Mouse (Mus musculus) MEL (cell line): ENCODE data around the gene Vsig10l. TPM values are rescaled to one million over a fixed set of nuclear protein-coding genes. Genes with fewer than 3 reads are reported as not detected.

ENCODE experiments used
- DNase-seq: peaks from one replicate; pipeline ENCODE4 v3.0.0; 2011; ENCODE audit warnings: low read depth, low spot score
- H3K27ac ChIP-seq: 2 replicates; pipeline ENCODE4 v1.5.1; 2012; ENCODE audit warnings: low read depth, mild to moderate bottlenecking, control low read depth, low read length, moderate library complexity; ENCODE audit not compliant: control insufficient read depth
- H3K27me3 ChIP-seq, 2 experiments: fragments of 150-350 bp in 1 of 2; sonication (generic) in 1 of 2; 2 replicates each; pipeline ENCODE4 v1.6.1; 2012; ENCODE audit warnings: low read length in 2 of 2, mild to moderate bottlenecking in 2 of 2, improper control_type of control experiment in 1 of 2, moderate library complexity in 1 of 2; ENCODE audit not compliant: insufficient read depth in 2 of 2, control insufficient read depth in 1 of 2
- H3K36me3 ChIP-seq, 2 experiments: 2 replicates each; pipeline ENCODE4 v1.6.1; 2012 to 2014; ENCODE audit warnings: low read length in 2 of 2, improper control_type of control experiment in 1 of 2, inconsistent platforms in 1 of 2, mild to moderate bottlenecking in 1 of 2; ENCODE audit not compliant: insufficient read depth in 2 of 2, control insufficient read depth in 1 of 2
- H3K4me1 ChIP-seq, 2 experiments: fragments of 150-350 bp in 1 of 2; sonication (generic) in 1 of 2; 2 replicates each; pipeline ENCODE4 v1.6.1; 2012; ENCODE audit warnings: low read length in 2 of 2, improper control_type of control experiment in 1 of 2, mild to moderate bottlenecking in 1 of 2; ENCODE audit not compliant: insufficient read depth in 2 of 2, control insufficient read depth in 1 of 2
- H3K4me3 ChIP-seq, 2 experiments: fragments of 150-350 bp in 1 of 2; sonication (generic) in 1 of 2; 2 replicates each; pipeline ENCODE4 v1.5.1; 2012; ENCODE audit warnings: low read depth in 2 of 2, low read length in 2 of 2, mild to moderate bottlenecking in 2 of 2, moderate library complexity in 2 of 2, control low read depth in 1 of 2, improper control_type of control experiment in 1 of 2; ENCODE audit not compliant: control insufficient read depth in 1 of 2, insufficient read depth in 1 of 2
- H3K79me2 ChIP-seq: 2 replicates; pipeline ENCODE4 v1.6.1; 2012; ENCODE audit warnings: mild to moderate bottlenecking, low read length, moderate library complexity; ENCODE audit not compliant: control insufficient read depth, poor library complexity, insufficient read depth
- H3K9ac ChIP-seq: 2 replicates; pipeline ENCODE4 v1.6.1; 2012; ENCODE audit warnings: low read depth, mild to moderate bottlenecking, control low read depth, low read length, moderate library complexity; ENCODE audit not compliant: control insufficient read depth, poor library complexity, severe bottlenecking
- H3K9me3 ChIP-seq: fragments of 150-350 bp; sonication (generic); replicated peaks from 2 replicates; pipeline ENCODE4 v1.6.1; 2012; ENCODE audit warnings: mild to moderate bottlenecking, low read length, improper control_type of control experiment, moderate library complexity; ENCODE audit not compliant: insufficient read depth
- BHLHE40 ChIP-seq: IDR thresholded peaks from 2 replicates; pipeline ENCODE4 v1.6.1; 2012; ENCODE audit warnings: low read depth, mild to moderate bottlenecking, inconsistent platforms, low read length, improper control_type of control experiment, borderline replicate concordance
- CHD2 ChIP-seq: IDR thresholded peaks from 2 replicates; pipeline ENCODE4 v1.6.1; 2011; ENCODE audit warnings: low read length, improper control_type of control experiment
- CTCF ChIP-seq, 3 experiments: IDR thresholded peaks in 2 of 3; conservative IDR thresholded peaks in 1 of 3; 2 replicates each; pipeline ENCODE4 v1.5.1; 2011 to 2012; ENCODE audit warnings: low read length in 3 of 3, low read depth in 2 of 3, mild to moderate bottlenecking in 2 of 3, improper control_type of control experiment in 1 of 3, inconsistent platforms in 1 of 3, mixed read lengths in 1 of 3, moderate library complexity in 1 of 3; ENCODE audit not compliant: control insufficient read depth in 1 of 3, insufficient read depth in 1 of 3, poor library complexity in 1 of 3, severe bottlenecking in 1 of 3
- ELF1 ChIP-seq: IDR thresholded peaks from 2 replicates; pipeline ENCODE4 v1.6.1; 2014; ENCODE audit warnings: low read depth, mild to moderate bottlenecking, inconsistent platforms, low read length, improper control_type of control experiment, moderate library complexity
- EP300 ChIP-seq, 2 experiments: IDR thresholded peaks; 2 replicates each; pipeline ENCODE4 v1.6.1; 2011; ENCODE audit warnings: improper control_type of control experiment in 2 of 2, low read length in 2 of 2, low read depth in 1 of 2, mild to moderate bottlenecking in 1 of 2
- GABPA ChIP-seq: IDR thresholded peaks from 2 replicates; pipeline ENCODE4 v1.6.1; 2012; ENCODE audit warnings: low read depth, mild to moderate bottlenecking, inconsistent platforms, low read length, improper control_type of control experiment, moderate library complexity
- KAT2A ChIP-seq: conservative IDR thresholded peaks from 2 replicates; pipeline ENCODE4 v1.6.1; 2012; ENCODE audit warnings: low read depth, low read length, improper control_type of control experiment, inconsistent platforms
- MAX ChIP-seq: IDR thresholded peaks from 2 replicates; pipeline ENCODE4 v1.6.1; 2011; ENCODE audit warnings: low read length, improper control_type of control experiment
- MAZ ChIP-seq: IDR thresholded peaks from 2 replicates; pipeline ENCODE4 v1.6.1; 2012; ENCODE audit warnings: low read depth, mild to moderate bottlenecking, inconsistent platforms, low read length, improper control_type of control experiment
- MEF2A ChIP-seq: IDR thresholded peaks from 2 replicates; pipeline ENCODE4 v1.6.1; 2014; ENCODE audit warnings: low read depth, mild to moderate bottlenecking, inconsistent platforms, low read length, improper control_type of control experiment; ENCODE audit not compliant: poor library complexity, insufficient replicate concordance, severe bottlenecking; ENCODE audit errors: extremely low read depth
- MYB ChIP-seq: IDR thresholded peaks from 2 replicates; pipeline ENCODE4 v1.6.1; 2011; ENCODE audit warnings: mild to moderate bottlenecking, low read depth, low read length, improper control_type of control experiment
- NRF1 ChIP-seq: IDR thresholded peaks from 2 replicates; pipeline ENCODE4 v1.6.1; 2014; ENCODE audit warnings: low read depth, mild to moderate bottlenecking, inconsistent platforms, low read length, improper control_type of control experiment, moderate library complexity; ENCODE audit not compliant: poor library complexity, insufficient read depth, severe bottlenecking
- POLR2AphosphoS2 ChIP-seq: IDR thresholded peaks from 2 replicates; pipeline ENCODE4 v1.6.1; 2011; ENCODE audit warnings: low read length, improper control_type of control experiment
- RAD21 ChIP-seq: IDR thresholded peaks from 2 replicates; pipeline ENCODE4 v1.6.1; 2011; ENCODE audit warnings: mild to moderate bottlenecking, low read depth, low read length, improper control_type of control experiment
- RCOR1 ChIP-seq: IDR thresholded peaks from 2 replicates; pipeline ENCODE4 v1.6.1; 2012; ENCODE audit warnings: low read depth, mild to moderate bottlenecking, inconsistent platforms, low read length, improper control_type of control experiment
- TAL1 ChIP-seq: IDR thresholded peaks from 2 replicates; pipeline ENCODE4 v1.6.1; 2012; ENCODE audit warnings: mild to moderate bottlenecking, inconsistent platforms, low read length, moderate library complexity, mixed read lengths
- TCF12 ChIP-seq: IDR thresholded peaks from 2 replicates; pipeline ENCODE4 v1.6.1; 2014; ENCODE audit warnings: low read depth, mild to moderate bottlenecking, inconsistent platforms, low read length, improper control_type of control experiment, moderate library complexity
- UBTF ChIP-seq: IDR thresholded peaks from 2 replicates; pipeline ENCODE4 v1.6.1; 2012; ENCODE audit warnings: low read depth, mild to moderate bottlenecking, inconsistent platforms, low read length, improper control_type of control experiment, moderate library complexity, borderline replicate concordance; ENCODE audit not compliant: insufficient read depth
- USF2 ChIP-seq, 2 experiments: IDR thresholded peaks; 2 replicates each; pipeline ENCODE4 v1.6.1; 2011 to 2012; ENCODE audit warnings: improper control_type of control experiment in 2 of 2, low read length in 2 of 2, borderline replicate concordance in 1 of 2, inconsistent platforms in 1 of 2, low read depth in 1 of 2, mild to moderate bottlenecking in 1 of 2; ENCODE audit not compliant: insufficient read depth in 1 of 2
- ZKSCAN1 ChIP-seq: IDR thresholded peaks from 2 replicates; pipeline ENCODE4 v1.6.1; 2012; ENCODE audit warnings: low read depth, mild to moderate bottlenecking, inconsistent platforms, low read length, improper control_type of control experiment, moderate library complexity
- ZNF384 ChIP-seq: IDR thresholded peaks from 2 replicates; pipeline ENCODE4 v1.6.1; 2012; ENCODE audit warnings: low read depth, mild to moderate bottlenecking, inconsistent platforms, low read length, improper control_type of control experiment
- polyA plus RNA-seq, 2 experiments: library from polyadenylated mRNA; stranded (reverse) in 1 of 2; unstranded in 1 of 2; fragments of >175 nt in 1 of 2; fragments of >200 nt in 1 of 2; gene quantifications; 2 replicates each; pipeline versions ENCODE4 v1.2.1 to v1.2.4; 2012; ENCODE audit warnings: low replicate concordance in 2 of 2, low read depth in 1 of 2; ENCODE audit not compliant: insufficient read length in 2 of 2, insufficient read depth in 1 of 2, missing spikeins in 1 of 2
- total RNA-seq: library from RNA; depleted of rRNA; stranded (reverse); fragments of 300-350 nt; gene quantifications from 2 replicates; pipeline ENCODE4 v1.2.3, GENCODE M21; 2012

Gene Vsig10l
- total and polyA plus RNA-seq, 3 experiments, result 0.08 to 0.65 TPM; not detected in 1

DNA sequence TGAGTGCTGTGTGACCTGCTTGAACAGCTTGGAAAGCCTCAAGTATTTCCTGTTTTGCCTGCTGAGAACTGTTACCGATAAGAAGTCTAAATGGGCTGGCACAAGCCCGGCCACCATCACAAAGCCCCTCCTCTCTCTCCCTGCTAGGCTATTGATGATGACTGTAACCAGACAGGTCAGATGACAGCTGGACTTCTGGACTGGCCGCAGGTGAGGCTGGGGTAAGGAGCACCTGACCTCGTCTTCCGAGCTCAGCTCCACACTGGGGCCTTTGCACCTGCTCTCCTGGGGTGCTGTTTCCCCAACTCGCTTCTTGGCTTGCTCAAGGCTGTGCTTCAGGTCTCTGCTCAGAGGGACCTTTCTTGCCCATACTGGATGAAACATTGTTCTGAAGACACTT lies 8.6 kb upstream of the Vsig10l start:
- Histone ChIP-seq H3K9ac (no peak overlapping the region), H3K79me2 (no peaks in the 10 kb centered on the region), H3K4me3 (no peak overlapping the region), H3K36me3 (peaks cover 0 to 1% of the 10 kb centered on the region in 2 experiments; a peak in 2 of 4 replicates), H3K27me3 (no peaks in the 10 kb centered on the region), H3K9me3 (no peaks in the 10 kb centered on the region), H3K4me1 (peaks cover 0 to 3% of the 10 kb centered on the region in 2 experiments; a peak in 1 of 4 replicates), H3K27ac (no peak overlapping the region)
- DNase-seq, result no peak
- TF ChIP-seq TCF12, result no peak
- no peak for TF ChIP-seq MYB
- TF ChIP-seq POLR2AphosphoS2, result no peak
- no peak for TF ChIP-seq RAD21
- TF ChIP-seq MEF2A, result no peak
- TF ChIP-seq USF2 (IDR thresholded peaks at IDR 0.05; ENCODE audit: borderline replicate concordance in 1 of 2, insufficient read depth in 1 of 2, low read depth in 1 of 2, low read length in 2 of 2), result no peak
- no peak for TF ChIP-seq MAZ
- no peak for TF ChIP-seq RCOR1
- TF ChIP-seq MAX, result no peak
- TF ChIP-seq UBTF, result no peak

DNA sequence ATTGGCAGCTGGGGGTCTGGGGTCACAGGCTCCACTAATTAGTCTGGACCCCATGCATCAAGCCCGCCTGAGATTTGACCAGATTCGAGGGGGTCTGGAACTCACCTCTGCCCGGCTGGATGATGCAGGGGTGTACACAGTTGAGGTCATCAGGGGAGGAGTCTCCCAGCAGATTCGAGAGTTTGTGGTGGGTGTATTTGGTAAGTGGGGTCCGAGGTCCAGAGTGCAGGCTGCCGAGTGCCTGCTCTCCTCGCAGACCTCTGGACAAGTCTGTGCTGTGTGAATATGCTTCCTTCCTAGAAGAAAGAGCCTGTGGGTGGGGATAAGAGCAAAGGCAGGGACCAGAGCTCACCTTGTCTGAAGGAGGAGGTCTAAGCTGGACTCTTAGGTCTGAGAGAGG lies 1.0 kb downstream of the Vsig10l start:
- Histone ChIP-seq H3K27ac (no peak overlapping the region), H3K36me3 (no peaks in the 10 kb centered on the region), H3K9me3 (no peaks in the 10 kb centered on the region), H3K9ac (no peak overlapping the region)
- DNase-seq, result no peak
- TF ChIP-seq EP300 (IDR thresholded peaks at IDR 0.05; ENCODE audit: low read depth in 1 of 2, low read length in 2 of 2) (no peak), BHLHE40 (no peak), CTCF (IDR thresholded peaks at IDR 0.05 in 2 of 3, conservative IDR thresholded peaks at IDR 0.05 in 1 of 3; ENCODE audit: control insufficient read depth in 1 of 3, insufficient read depth in 1 of 3, low read depth in 2 of 3, low read length in 3 of 3, poor library complexity in 1 of 3, severe bottlenecking in 1 of 3) (no peak), ELF1 (no peak), TAL1 (no peak), KAT2A (no peak), MAZ (no peak), CHD2 (no peak), USF2 (IDR thresholded peaks at IDR 0.05; ENCODE audit: borderline replicate concordance in 1 of 2, insufficient read depth in 1 of 2, low read depth in 1 of 2, low read length in 2 of 2) (no peak), GABPA (no peak), NRF1 (no peak), TCF12 (no peak), ZKSCAN1 (no peak), ZNF384 (no peak), RCOR1 (no peak)
- TF ChIP-seq, all 39 proteins: peak for 0
- Histone ChIP-seq H3K4me1 (no peaks in the 10 kb centered on the region; a peak in 1 of 4 replicates), H3K79me2 (no peaks in the 10 kb centered on the region), H3K27me3 (no peaks in the 10 kb centered on the region), H3K4me3 (no peak overlapping the region)
